Mouse (Mus musculus) embryonic stem cell, embryonic (primary cell): ENCODE data around the gene Zbtb48.

Experiments used
- CTCF ChIA-PET, 4 experiments: fragments of 300-600 bp in 2 of 4; fragments of 350-600 bp in 2 of 4; sonication (Branson Sonifier 250); formaldehyde crosslinking; loops; one replicate each; lab custom pipeline; 2022; ENCODE audit warnings: inconsistent platforms in 2 of 4; lab: Charles Lee
- POLR2A ChIA-PET, 4 experiments: fragments of 300-600 bp in 2 of 4; fragments of 350-600 bp in 2 of 4; sonication (Branson Sonifier 250); formaldehyde crosslinking; loops; one replicate each; lab custom pipeline; 2022; ENCODE audit warnings: antibody characterized with exemption in 4 of 4, inconsistent platforms in 1 of 4; lab: Charles Lee

Zbtb48 gene

DNA sequence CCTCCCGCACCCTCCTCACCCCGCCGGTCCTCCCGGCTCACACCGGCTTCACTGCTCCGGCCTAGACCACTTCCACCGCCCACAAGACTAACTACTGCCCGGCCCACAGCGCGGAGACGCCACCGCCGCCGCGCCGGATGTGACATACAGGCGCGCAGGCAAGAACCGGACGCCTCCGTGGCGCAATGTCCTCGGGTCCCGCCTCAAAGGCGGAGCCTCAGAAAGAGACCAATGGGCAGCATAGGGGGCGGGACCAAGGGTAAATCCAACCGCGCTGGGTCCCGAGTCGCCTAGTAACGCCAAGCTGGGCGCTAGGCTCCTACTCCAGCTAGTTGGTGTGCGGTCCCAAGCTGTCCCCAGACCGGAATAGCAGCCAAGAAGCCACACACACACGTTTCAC, at the start of gene Zbtb48:
Gene Zbtb48 (minus strand): TSS at position 148 of the 400 bp plus-strand sequence.
- CTCF ChIA-PET: interaction anchor here (0.6 to 3.7 kb wide), 23 partner anchors 9 to 291 kb away, joined by 3 to 47 read pairs (median 4); partner anchors contain the start of genes Nol9 (in 3 of the 4), Tas1r1 (in 2 of the 4), Dnajc11 (in 1 of the 4) and Klhl21 (in 1 of the 4)
- POLR2A ChIA-PET: interaction anchor here in 3 of 4 experiments (0.6 to 5.4 kb wide), 55 partner anchors 8 to 450 kb away, joined by 3 to 65 read pairs (median 4); partner anchors contain the start of genes Klhl21 (in 3 of the 3), Nol9 (in 3 of the 3), Tas1r1 (in 3 of the 3) and Phf13 (in 2 of the 3)

DNA sequence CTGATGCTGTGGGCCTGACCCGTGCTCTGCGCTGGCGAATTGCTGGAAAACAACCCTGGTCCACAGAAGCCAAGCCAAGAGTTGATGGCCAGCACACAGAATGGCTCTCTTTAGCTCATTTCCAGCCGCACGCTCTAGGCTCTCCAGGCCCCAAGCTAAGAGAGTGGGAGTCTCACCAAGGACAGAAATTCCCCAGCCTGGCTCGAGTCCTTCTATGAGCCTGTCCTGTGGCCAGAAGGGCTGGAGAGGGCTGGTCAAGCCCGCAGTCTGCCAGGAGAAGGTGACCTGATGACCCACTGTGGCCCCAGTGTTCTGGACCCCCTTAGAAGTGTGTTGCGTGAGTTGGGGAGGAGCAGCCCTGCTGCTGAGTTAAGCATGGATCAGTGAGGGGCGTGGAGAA, 49.7 kb upstream of the Zbtb48 start:
- CTCF ChIA-PET: interaction anchor here in 2 of 4 experiments (0.6 to 1.7 kb wide), 7 partner anchors 11 to 860 kb away, joined by 3 to 7 read pairs (median 4); no protein-coding TSS in a partner anchor
- POLR2A ChIA-PET: interaction anchor here in 3 of 4 experiments (0.5 to 1.5 kb wide), 6 partner anchors 9 to 106 kb away, joined by 3 to 9 read pairs (median 3); no protein-coding TSS in a partner anchor

DNA sequence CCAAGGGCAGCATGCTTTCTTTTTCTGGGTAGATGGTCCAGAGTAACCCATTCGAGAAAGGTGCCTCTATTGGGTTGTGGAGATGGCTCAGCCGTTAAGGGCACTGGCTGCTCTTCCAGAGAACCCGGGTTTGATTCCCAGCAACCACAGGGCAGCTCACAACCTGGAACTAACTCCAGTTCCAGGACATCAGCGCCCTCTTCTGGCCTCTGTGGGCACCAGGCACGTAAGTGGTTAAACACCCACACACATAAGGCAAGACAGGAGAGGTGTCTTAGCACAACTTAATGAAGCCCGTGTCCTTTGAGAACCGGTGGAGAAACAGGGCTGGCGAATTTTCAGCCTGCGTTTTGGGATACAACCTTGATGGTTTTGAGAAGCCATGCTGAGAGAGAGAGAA, 47.1 kb upstream of the Zbtb48 start:
- CTCF ChIA-PET: interaction anchor here (0.6 to 1.3 kb wide), 12 partner anchors 10 to 1708 kb away, joined by 3 to 4 read pairs (median 3); partner anchors contain the start of genes Nol9 (in 1 of the 4), Phf13 (in 1 of the 4) and Tas1r1 (in 1 of the 4)
- POLR2A ChIA-PET: interaction anchor here in 1 of 4 experiments (1.1 to 2.9 kb wide), 7 partner anchors 13 to 100 kb away, joined by 3 to 8 read pairs (median 6); partner anchors contain the start of gene Nol9

DNA sequence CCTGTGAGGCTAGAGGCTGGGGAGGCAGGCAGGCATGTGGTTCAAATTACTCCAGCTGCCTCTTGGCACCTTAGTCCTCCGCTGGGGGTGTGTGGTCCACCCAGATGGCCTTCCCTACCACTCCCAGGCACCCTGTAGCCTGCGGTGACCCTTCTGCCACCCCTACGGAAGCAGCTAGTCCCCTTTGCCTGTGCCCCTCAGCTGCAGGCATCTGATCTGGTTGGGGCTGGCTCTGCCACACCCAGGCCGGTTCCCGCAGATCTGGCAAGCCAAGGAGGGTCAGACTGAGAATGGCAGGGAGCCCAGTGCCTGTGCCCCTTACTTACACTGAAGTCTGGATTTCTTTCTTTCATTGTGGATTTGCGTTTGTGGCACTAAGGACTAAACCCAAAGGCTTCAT, 46.2 kb upstream of the Zbtb48 start:
- ChIA-PET POLR2A (interaction anchor here in 1 of 4 experiments (1.1 to 2.9 kb wide), 4 partner anchors 12 to 54 kb away, joined by 4 to 8 read pairs (median 6); no protein-coding TSS in a partner anchor), CTCF (interaction anchor here in 2 of 4 experiments (0.8 to 1.5 kb wide), 5 partner anchors 11 to 80 kb away, joined by 3 to 4 read pairs (median 3); partner anchors contain the start of genes Nol9 (in 1 of the 2) and Tas1r1 (in 1 of the 2))

DNA sequence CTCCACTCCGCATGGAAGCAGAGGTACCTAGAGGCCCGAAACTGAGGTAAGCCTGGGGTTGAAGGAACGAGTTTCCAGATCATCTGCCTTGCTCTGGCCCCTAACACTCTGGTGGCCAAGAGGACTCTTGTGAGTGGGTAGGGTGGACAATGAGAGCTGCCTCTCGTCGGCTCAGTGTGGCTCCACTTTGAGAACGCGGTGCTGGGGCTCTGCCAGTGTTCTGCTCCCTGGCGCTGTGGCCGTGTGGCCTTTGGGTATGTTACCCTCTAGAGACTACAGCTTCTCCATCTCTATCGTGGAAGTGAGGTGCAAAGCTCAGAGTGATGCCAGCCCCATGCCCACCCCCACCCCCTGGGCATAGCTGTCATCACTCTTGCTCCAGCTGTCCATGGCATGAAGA, 45.2 kb upstream of the Zbtb48 start:
- ChIA-PET CTCF (interaction anchor here in 2 of 4 experiments (0.5 to 1.5 kb wide), 5 partner anchors 23 to 84 kb away, joined by 3 to 10 read pairs (median 3); no protein-coding TSS in a partner anchor), POLR2A (interaction anchor here in 2 of 4 experiments (0.6 to 1.8 kb wide), 8 partner anchors 10 to 1930 kb away, joined by 3 to 6 read pairs (median 3); partner anchors contain the start of genes Nol9 (in 1 of the 2) and Phf13 (in 1 of the 2))

DNA sequence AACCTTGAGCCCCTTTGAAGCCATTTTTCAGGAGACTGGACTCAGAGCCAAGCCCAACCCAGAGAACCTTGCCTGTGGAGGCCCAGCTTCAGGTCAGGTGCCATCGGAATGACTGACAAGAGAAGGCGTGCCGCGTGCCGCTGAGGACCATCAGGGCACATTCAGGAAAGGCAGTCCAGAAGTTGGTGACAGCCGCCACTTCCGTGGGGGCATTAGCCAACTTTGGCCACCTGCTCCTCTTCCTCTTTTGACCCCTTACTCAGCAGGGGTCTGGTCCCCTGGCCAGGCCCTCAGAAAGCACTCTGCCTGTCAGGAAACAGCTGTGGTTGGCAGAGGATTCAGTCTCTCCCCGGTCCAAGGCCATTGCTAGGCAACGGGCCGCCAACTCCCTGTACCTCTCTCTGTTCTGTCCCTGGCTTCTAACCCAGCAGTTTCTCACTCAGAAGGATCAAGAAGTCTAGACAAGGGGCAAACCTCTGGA, 44.7 kb upstream of the Zbtb48 start, which contains the start of gene Plekhg5:
Gene Plekhg5 (plus strand): TSS at position 378 of the 481 bp plus-strand sequence.
- ChIA-PET CTCF (interaction anchor here in 3 of 4 experiments (0.5 to 1.3 kb wide), 6 partner anchors 10 to 1170 kb away, joined by 3 to 10 read pairs (median 3); no protein-coding TSS in a partner anchor), POLR2A (interaction anchor here in 2 of 4 experiments (0.6 to 1.8 kb wide), 7 partner anchors 10 to 76 kb away, joined by 3 to 6 read pairs (median 3); partner anchors contain the start of genes Nol9 (in 1 of the 2) and Phf13 (in 1 of the 2))

DNA sequence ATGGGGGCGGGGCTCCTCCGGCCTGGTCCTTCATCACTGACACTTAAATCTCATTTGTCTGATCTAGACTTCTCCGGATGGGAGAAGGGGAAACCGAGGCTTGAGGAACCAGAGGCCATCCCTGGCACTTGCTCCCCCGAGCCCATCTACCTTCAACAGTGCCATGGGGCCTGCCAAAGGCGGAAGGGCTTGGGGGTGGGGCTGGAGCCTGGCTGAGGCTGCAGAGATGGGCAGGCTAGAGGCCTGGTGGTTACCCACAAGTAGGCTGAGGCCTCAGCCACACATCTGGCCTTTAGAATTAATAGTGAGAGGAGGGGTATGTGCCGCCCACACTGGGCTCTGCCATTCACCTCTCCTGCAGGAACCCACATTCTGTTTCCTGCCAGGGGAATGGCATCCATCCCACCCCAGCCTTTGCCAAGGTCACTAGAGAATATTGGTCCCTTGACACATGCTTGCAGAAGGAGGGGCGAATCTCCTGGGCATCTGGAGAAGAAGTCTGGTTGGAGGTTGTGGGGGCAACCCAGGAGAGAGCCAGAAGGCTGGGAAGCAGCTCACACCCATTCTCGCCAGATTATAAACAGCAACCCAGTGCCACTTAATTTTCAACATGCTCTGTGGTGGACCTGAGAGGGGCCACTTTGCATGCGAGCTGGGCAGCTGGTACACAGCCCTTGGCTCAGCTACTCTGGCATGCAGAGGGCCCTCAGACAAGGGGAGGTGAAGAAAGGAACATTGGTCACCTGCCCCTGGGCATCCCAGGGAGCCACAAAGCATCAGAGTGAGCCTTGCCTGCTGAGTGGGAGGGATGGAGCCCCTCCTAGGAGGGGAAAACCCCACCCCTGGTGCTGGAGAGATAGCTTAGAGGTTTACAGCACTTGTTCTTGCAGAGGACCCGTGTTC, 43.3 kb upstream of the Zbtb48 start:
- ChIA-PET CTCF (interaction anchor here in 1 of 4 experiments (1.2 kb wide), 1 partner anchor 8 kb away, joined by 3 read pairs; no protein-coding TSS in a partner anchor), POLR2A (interaction anchor here in 2 of 4 experiments (1.6 to 1.7 kb wide), 2 partner anchors 13 to 32 kb away, joined by 3 read pairs; partner anchors contain the start of gene Nol9 (in 1 of the 2))

DNA sequence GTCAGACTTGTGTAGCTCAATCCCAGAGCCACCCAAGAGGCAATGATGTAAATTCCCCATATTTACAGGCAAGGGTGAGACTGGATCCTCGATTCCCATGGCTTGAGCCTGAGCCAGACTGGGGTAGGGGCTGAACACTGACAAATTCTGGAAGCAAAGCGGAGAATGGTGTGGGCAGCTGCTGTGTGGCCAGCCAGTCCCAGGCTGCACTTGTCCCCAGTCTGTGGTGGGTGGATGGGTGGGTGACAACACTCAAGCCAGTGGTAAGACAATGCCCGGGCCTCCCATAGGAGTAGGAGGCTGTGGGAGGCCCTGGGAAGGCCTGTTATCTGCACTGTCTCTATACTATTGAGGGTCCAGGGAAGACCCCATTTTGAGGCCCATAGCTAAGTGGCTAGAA, 41.8 kb upstream of the Zbtb48 start:
- CTCF ChIA-PET: interaction anchor here in 3 of 4 experiments (0.5 to 2.1 kb wide), 3 partner anchors 27 to 1829 kb away, joined by 3 to 7 read pairs (median 5); partner anchors contain the start of genes Nol9 (in 1 of the 3) and Tas1r1 (in 1 of the 3)
- POLR2A ChIA-PET: interaction anchor here in 2 of 4 experiments (0.6 to 1.3 kb wide), 3 partner anchors 9 to 73 kb away, joined by 3 read pairs; partner anchors contain the start of gene Zbtb48 (in 1 of the 2)

DNA sequence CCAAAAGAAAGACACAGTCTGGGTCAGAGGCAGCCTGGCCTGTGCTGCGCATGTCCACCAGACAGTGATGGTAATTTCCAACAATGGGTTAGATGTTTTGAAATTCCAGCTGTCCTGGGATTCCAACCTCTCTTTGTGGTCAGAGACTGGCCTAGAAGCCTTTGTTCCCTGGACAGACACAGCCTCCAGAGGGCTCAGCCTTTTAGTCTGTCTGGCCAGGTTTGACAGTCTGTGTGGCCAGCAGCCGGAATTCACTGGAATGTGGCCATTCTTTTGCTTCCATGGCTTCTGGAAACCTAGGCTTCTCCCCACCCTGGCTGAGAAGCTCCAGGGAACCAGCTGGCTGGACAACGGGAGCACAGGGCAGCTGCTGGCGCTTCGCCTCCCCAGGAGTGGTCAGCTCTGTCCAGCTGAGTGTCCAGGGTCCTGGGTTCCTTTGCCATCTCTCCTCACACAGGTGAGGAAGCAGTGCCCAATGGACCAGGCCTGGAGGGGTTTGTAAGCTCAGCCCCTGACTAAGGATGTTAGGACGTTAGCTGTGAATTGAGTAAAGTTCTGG, 40.8 kb upstream of the Zbtb48 start:
- ChIA-PET POLR2A (interaction anchor here in 2 of 4 experiments (0.6 kb wide), 2 partner anchors 9 to 19 kb away, joined by 4 to 9 read pairs; no protein-coding TSS in a partner anchor), CTCF (interaction anchor here in 3 of 4 experiments (0.8 to 2.1 kb wide), 3 partner anchors 28 to 49 kb away, joined by 3 to 7 read pairs (median 5); partner anchors contain the start of genes Nol9 (in 1 of the 3) and Tas1r1 (in 1 of the 3))

DNA sequence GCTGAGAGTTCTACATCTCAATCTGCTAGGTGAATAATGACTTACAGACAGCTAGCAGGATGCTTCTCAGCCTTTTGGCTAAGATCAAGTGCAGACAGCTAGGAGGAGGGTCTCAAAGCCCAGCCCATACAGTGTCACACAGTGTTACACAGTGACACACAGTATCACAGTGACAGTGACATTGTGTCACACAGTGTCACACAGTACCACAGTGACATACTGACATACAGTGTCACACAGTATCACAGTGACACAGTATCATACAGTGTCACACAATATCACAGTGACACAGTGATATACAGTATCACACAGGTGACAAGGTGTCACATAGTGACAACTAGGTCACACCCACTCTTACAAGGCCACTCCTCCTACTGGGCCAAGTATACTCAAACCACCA, 39.8 kb upstream of the Zbtb48 start:
- POLR2A ChIA-PET: interaction anchor here in 2 of 4 experiments (0.5 to 0.9 kb wide), 3 partner anchors 16 to 97 kb away, joined by 3 to 5 read pairs (median 4); no protein-coding TSS in a partner anchor
- CTCF ChIA-PET: interaction anchor here in 1 of 4 experiments (2.1 kb wide), 1 partner anchor 29 kb away, joined by 7 read pairs; the partner anchor contains the start of genes Nol9 and Tas1r1

DNA sequence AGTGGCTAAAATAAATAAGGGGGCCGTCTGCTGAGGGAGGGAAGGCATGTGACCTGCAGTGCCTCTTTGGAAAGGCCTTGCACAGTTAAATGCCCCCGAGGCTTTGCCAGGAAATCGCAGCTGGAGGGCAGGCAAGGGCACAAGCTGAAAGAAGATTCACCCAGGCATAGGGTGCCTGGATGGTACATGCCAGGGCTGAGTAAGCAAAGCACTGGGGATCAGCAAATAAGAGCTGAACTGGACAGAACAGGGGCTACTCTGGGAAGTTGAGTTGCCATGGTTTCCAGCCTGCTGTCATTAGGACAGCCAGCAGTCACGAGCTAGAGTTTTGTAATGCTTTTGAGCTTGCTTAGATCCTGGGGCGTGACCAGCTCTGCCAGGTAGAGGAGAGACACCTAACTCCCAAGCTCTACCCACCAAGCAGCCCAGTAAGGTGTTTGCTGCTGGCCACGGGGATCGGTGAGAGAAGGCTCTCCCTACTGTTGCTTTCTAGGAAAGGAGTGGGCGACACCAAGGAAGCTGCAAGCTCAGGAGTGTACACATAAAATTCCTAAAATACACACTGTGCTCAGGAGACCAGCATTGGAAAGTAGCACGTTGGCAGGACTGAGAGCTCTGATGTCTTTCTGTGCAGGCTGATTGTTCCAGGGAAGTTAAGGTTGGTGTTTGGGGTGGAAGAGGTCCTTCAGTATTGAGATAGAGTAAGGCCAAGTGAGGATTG, 35.1 kb upstream of the Zbtb48 start:
- ChIA-PET POLR2A (interaction anchor here in 3 of 4 experiments (0.6 to 2.8 kb wide), 22 partner anchors 10 to 1408 kb away, joined by 3 to 9 read pairs (median 4); partner anchors contain the start of genes Nol9 (in 1 of the 3), Phf13 (in 1 of the 3), Plekhg5 (in 1 of the 3) and Zbtb48 (in 1 of the 3)), CTCF (interaction anchor here in 3 of 4 experiments (0.6 to 1.7 kb wide), 13 partner anchors 9 to 709 kb away, joined by 3 to 5 read pairs (median 3); no protein-coding TSS in a partner anchor)

DNA sequence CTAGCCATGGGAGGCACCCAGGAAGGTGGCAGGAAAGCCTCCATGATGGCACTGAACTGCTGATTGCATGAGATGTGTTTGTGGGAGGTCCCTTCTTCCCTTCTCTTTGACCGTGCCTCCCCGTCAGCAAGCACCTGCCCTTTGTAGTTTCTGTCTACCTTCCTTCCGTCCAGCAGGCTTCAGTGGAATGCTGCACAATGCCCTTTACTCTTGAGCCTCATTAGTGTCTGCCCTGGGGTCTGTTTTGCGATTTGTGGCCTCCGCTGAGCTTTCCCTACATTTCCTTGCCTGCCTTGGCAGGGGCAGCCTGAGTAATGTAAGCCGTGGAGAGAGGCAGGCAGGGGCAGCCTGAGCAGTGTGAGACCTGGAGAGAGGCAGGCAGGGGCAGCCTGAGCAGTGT, 17.1 kb upstream of the Zbtb48 start:
- CTCF ChIA-PET: interaction anchor here in 3 of 4 experiments (0.6 to 1.1 kb wide), 3 partner anchors 30 to 393 kb away, joined by 3 read pairs; no protein-coding TSS in a partner anchor
- POLR2A ChIA-PET: interaction anchor here in 2 of 4 experiments (0.6 to 2.8 kb wide), 10 partner anchors 9 to 45 kb away, joined by 3 to 9 read pairs (median 4); partner anchors contain the start of genes Klhl21 (in 2 of the 2), Plekhg5 (in 1 of the 2) and Zbtb48 (in 1 of the 2)

DNA sequence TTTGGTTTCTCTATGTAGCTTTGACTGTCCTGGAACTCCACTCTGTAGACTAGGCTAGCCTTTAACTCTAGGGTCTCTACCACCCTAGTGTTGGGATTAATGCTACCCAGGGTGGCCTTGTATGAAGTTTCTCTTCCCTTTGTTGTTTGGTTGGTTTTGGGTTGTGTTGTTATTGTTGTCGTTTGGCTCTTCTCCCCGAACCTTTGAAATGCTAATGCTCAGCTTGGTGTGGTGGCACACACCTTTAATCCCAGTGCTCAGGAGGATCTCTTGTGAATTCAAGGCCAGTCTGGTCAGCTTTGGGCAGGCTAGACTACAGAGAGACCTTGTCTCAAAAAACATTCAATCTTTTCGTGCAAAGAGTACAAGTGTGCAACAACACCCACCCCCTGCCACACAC, 15.7 kb upstream of the Zbtb48 start:
- POLR2A ChIA-PET: interaction anchor here in 3 of 4 experiments (0.5 to 2.1 kb wide), 30 partner anchors 8 to 271 kb away, joined by 3 to 11 read pairs (median 4); partner anchors contain the start of genes Zbtb48 (in 3 of the 3), Klhl21 (in 2 of the 3), Phf13 (in 1 of the 3) and Plekhg5 (in 1 of the 3)
- CTCF ChIA-PET: interaction anchor here in 3 of 4 experiments (0.6 to 1.7 kb wide), 13 partner anchors 11 to 290 kb away, joined by 3 to 6 read pairs (median 3); no protein-coding TSS in a partner anchor

DNA sequence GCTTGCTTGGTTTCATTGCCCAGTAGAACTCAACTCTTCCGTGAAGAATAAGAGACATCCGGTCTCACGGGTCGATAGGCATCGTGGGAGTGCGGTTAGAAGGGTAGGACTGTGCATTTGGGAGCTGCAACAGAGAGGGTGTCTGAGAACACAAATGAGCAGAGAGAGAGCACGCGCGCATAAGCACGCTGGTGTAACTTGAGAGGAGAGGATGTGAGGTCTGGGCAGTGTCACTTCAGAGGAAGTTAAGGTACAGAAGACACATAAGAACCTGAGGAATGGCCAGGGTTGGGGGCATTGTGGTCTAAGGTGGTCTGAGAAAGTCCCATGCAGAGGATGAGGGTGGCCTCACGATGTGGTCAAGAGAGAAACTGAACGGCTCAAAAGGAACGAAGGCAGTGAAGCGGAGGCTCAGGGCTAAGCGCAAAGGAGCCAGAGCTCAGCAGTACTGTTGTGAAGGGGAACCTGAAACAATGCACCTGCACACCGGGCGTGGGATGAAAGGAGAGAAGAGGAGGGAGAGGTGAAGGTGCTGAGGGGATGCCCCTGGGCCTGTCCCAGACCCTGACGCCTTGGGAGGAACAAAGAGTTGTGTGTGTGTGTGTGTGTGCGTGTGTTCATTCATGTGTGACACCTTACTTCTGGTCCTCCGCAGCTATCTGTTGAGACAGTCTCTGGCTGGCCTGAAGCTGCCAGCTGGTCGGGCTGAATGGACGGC, 14.6 kb upstream of the Zbtb48 start:
- ChIA-PET POLR2A (interaction anchor here (0.6 to 1.9 kb wide), 20 partner anchors 9 to 379 kb away, joined by 3 to 11 read pairs (median 4); partner anchors contain the start of genes Zbtb48 (in 2 of the 4) and Phf13 (in 1 of the 4)), CTCF (interaction anchor here in 3 of 4 experiments (0.6 to 1.7 kb wide), 10 partner anchors 14 to 291 kb away, joined by 3 to 6 read pairs (median 3); no protein-coding TSS in a partner anchor)
